Mouse (Mus musculus) gastrocnemius, postnatal 25 days (tissue): Measurements from ENCODE around the gene Asap2. TPM values are rescaled to one million over a fixed set of nuclear protein-coding genes. Genes with fewer than 3 reads are reported as not detected.
"Not testable (repeated sequence)": the region's sequence is repeated elsewhere in the genome, so short reads cannot be mapped to it uniquely, and the experiment has no call there.

Experiments
- DNase-seq: peaks from one replicate; pipeline ENCODE4 v3.0.0; 2022
- long read RNA-seq, 2 experiments: library from polyadenylated mRNA; stranded (forward); transcript quantifications; one replicate each; pipeline ENCODE4 v2.0.0; 2021
- total RNA-seq, 2 experiments: library from RNA; stranded (reverse); gene quantifications; 1 replicate in 1 of 2; 2 replicates in 1 of 2; pipeline ENCODE4 v1.2.3; 2021

Gene Asap2
- 1 to 10 TPM; 4.2 to 4.8 TPM for total RNA-seq
- long read RNA-seq, experiment 1, partial matches to known transcripts: 0 of 1 reads
- long read RNA-seq, experiment 1, other reads (novel, unspliced or antisense): 1 of 1 reads
- long read RNA-seq, experiment 2, partial matches to known transcripts: 0 of 1 reads
- long read RNA-seq, experiment 2, other reads (novel, unspliced or antisense): 0 of 1 reads

DNA sequence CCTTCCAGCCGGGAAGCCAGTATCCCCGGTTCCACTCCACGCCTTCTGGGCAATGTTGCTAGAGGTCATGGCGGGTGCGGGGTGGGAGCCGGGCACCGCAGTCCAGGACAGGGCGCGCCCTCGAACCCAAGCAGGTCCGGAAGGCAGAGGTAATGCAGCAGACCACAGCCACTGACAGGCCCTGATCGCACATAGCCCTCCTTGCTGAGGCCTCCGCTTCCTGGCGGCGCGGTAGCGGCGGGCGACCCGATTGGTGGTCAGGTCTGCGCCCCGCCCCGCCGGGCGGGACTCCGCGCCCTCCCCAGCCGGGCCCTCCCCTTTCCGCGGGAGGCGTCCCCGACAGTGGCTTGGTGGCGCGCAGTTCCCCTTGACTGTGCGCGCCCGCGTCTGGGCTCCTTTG lies at the start of gene Asap2:
Asap2 (plus strand) TSS at position 328 of the 400 bp plus-strand sequence.
- peak; percentile 42 for DNase-seq

DNA sequence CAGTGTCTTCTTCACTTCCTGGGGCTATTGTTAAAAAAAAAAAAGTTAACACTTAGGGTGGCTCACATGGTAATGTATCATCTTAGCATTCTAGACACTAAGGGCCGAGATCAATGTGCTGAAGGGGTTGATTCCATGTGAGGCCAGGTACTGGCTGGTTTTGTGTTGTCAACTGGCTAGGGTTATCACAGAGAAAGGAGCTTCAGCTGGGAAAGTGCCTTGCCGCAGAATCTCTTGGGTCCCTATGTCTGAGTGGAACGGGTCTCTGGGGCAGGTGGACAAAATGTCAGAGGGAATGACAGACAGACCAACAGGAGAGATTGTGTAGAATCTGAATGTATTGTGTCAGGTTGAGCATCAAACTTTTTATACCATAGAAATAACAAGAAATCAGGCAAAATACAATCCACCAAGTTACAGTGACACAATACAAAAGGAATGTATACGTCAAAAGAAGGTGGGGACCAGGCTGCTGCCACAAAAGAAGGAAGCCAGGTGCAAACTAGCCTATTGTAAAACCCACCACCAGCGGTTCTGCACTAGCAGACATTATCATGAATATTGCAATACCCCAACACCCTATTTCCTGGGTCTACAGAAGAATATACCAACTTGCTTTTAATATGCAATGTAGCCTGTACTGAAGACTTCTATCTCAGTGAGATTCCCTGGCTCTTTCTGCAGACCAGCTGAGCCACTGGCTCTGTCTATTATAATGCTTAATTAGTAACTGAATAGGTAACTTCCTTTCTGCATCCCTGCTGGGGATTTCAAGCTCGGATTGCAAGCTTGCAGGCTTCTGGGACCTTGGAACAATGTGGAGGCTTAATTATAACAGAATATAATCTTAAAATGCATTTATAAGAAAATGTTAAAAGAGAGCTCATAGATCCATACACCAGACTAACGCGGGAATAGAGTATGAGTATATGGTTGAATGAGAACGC lies 42.9 kb upstream of the Asap2 start:
- not testable (repeated sequence) for DNase-seq

DNA sequence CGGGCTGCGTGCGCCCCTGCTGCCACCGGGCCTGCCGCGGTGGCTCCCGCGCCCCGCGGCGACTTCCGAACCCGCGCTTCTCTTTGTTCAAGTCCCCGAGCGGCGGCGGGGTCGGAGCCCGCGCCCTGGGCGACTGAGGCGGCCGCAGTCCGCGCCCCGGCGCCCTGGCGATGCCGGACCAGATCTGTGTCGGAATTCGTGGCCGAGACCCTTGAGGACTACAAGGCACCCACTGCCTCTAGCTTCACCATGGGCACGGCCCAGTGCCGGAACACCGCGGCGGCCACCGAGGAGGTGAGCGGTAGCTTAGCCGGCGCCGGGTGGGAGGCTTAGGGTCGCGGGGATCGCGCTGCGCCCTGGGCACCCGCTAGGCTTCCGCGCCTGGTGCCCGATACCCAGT lies 320 bp downstream of the Asap2 start:
- DNase-seq: peak; percentile 4

DNA sequence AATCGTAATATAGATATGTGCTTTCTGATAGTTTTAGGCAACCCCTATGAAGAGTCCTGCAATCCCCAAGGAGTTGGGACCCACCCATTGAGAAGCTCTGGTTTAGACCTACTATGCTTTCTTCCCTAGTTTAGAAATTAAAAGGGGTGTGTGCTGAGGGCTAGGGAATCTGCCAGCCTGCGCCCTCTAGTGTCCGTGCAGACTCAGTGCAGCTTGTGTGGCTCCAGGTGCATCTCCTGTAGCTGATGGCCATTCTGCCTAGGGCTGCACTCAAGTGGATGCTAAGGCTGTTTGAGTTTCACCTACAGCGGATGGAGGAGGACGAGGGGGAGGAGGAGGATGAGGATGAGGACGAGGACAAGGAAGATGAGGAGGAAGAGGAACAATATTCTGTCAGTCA lies 40.6 kb downstream of the Asap2 start:
- DNase-seq: not testable (repeated sequence)

DNA sequence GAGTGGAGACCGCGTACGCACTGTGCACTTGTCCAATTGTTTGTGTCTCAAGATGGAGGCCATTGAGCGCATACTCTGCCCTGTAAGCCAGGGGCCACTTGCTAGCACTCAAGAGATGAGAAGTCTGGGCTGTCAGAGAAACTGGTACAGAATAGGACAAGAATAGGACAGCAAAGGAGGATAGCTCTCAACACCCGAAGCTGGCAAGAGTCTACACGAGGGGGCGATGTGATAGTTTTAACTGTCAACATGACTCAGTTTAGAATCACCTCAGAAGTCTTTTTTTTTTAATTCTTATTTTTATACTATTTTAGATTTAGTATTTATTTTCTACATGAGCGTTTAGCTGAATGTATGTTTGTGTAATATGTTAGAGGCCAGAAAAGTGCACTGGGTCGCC lies 56.5 kb downstream of the Asap2 start:
- not testable (repeated sequence) for DNase-seq

DNA sequence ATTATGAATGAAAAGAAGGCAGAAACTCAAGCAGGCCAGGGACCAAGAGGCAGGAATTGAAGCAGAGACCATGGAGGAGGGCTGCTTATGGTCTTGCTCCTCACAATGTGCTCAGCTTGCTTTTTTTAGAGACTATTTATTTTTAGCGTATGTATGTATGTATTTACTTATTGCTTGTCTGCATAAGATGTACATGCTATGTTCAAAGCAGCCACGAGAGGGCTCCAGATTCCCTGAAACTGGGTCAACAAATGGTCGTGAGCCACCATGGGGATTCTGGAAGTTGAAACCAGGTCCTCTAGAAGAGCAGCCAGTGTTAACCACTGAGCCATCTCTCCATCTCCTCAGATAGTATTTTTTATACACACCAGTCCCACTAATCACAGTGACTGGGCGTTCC lies 85.5 kb downstream of the Asap2 start:
- DNase-seq: peak; percentile 23

DNA sequence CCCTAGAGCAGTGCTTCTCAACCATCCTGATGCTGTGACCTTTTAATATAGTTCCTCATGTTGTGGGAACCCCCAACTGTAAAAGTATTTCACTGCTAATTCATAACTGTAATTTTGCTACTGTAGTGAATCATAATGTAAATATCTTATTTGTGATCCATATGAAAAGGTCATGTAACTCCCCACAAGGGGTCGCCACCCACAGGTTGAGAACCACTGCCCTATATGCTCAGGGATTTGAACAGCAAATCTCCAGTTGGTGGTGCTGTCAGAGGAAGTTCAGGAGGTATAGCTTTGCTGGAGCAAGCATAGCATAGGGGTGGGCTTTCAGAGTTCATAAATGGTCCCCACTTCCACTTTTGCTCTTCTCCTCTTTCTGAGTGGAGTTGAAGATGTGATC lies 99.9 kb downstream of the Asap2 start:
- not testable (repeated sequence) for DNase-seq

DNA sequence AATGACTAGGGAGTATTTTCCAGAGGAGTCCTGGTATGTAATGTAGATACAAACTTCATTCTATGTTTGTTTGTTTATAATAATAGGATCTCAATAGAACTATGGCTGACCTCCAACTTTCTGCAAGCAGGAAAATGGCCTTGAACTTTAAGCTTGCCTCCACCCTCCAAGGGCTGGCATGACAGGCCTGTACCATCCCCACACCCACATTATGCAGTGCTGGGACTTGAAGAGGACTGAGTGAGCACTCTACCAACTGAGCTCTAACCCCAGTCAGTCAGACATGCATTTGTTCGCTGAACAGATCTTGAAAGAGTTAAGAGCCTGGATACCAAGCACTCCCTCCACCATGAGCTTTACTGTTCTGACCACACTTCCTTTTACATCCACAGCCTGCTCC lies 102.2 kb downstream of the Asap2 start:
- not testable (repeated sequence) for DNase-seq

DNA sequence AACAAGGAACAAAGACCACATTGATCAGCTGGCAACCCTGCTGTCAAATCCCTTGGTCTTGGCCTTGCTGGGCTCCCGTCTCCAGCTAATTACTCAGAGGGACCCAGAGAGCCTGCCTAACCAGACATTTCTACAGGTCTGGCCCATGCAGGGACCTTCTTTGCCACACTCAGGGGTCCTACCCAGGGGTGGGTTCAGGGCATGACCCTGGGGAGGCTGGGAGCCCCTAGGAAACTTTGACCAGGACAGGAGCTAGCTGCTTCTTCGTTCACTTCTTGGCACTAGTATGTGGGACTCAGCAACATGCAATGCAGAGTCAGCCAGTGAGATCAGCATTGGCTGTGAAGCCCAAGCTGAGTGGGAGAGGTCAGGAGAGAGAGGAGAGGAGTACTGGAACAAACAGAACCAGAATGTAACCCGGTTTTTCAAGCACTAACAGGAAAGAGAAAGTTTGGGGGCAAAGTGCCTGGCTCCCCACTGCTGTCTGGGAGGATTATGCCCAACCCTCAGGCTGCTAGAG lies 107.6 kb downstream of the Asap2 start:
- DNase-seq: peak; percentile 31

DNA sequence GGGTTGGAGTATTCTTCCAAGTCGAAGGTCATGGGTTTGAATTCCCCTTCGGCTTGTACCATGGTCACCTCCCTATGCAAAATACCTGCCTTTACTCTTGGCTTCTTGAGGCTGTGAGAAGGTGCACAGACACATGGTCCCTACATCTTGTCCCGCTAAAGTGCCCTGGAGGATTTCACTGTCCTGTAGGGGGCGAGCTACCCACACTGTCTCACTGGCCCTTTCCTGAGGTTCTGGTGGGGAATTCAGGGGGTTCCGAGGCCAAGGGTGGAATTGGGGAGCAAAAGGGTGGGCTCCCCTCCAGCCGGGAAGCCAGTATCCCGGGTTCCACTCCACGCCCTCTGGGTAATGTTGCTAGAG lies 120.8 kb downstream of the Asap2 start:
- DNase-seq: not testable (repeated sequence)

DNA sequence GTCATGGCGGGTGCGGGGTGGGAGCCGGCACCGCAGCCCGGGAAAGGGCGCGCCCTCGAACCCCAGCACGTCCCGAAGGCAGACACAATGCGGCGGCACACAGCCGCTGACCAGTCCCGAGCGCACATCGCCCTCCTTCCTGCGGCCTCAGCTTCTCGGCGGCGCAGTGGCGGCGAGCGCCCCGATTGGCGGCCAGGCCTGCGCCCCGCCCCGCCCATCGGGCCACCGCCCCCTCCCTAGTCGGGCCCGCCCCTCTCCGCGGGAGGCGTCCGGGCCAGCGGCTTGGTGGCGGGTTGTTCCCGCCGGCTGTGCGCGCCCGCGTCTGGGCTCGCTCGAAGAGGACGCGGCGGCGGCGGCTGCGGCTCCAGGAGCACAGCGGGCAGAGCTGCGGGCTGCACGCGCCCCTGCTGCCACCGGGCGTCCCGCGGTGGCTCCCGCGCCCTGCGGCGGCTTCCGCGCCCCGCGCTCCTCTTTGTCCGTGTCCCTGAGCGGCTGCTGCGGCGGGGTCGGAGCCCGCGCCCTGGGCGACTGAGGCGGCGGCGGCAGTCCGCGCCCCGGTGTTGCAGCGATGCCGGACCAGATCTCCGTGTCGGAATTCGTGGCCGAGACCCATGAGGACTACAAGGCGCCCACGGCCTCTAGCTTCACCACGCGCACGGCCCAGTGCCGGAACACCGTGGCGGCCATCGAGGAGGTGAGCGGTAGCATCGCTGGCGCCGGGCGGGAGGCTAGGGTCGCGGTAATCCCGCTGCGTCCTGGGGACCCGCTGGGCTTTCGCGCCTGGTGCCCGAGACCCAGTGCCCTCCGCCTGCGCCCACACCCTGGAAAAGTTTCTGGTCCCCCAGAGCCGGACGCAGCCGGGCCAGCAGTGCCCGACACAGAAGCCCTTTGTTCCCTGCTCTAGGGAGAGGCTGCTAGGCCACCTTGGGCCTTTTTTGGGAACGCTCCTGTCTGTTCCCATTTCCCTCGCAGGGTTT lies 121.5 kb downstream of the Asap2 start:
- peak; percentile 90 for DNase-seq

DNA sequence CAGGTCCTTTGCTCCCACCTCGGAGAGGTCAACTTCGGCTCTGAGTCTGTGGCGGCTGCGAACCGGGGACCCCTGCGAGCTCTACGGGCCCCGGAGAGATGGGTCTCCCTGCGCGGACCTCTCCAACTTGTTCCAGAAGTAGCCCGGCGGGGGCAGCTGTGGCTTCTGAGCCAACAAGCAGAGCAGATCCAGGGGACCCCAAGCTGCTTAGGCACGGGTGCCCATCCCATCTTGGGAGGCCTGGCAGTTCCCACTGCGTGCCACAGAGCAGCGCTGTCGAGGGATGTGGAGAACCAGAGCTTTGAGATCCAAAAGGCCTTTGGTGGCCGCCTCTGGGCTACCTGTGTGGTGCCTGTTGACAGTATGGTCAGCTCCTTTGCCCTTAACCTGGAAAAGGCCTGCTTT lies 122.2 kb downstream of the Asap2 start:
- peak; percentile 35 for DNase-seq

DNA sequence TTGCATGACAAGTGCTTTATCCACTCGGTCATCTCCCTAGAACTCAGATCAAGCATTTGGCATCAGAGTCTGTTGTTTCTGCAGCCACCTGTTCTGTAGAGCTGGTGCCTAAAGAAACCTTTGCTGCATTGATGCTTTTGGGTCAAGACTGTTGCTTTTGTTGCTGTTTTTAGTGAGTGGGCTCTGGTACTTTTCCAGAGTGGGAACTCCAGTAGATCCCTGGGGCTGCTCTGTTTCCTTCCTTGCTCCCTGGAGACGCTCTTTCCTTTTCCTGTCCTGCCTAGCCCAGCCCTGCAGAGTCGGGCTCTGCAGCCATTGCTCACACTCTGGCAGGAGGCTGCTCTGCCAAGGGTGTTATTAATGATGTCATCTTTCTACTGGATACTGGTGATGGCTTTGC lies 129.2 kb downstream of the Asap2 start:
- peak; percentile 40 for DNase-seq

DNA sequence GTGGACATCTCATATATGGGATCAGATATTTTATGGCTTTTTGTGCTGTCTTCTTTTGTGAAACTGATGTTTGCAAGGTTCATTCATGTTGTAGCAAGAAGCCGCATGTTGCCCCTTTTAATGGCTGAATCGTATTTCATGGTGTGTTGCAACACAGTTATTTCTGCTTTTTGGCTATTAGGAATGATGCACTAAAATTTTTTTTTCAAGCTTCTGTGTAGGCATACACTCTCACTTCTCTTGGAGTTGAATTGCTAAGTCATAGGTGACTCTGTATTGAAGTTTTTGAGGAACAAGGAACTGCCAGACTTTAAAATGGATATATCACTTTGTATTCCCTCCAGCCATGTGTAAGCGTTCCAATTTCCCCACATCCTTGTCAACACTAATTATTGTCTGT lies 132.6 kb downstream of the Asap2 start:
- DNase-seq: no peak

DNA sequence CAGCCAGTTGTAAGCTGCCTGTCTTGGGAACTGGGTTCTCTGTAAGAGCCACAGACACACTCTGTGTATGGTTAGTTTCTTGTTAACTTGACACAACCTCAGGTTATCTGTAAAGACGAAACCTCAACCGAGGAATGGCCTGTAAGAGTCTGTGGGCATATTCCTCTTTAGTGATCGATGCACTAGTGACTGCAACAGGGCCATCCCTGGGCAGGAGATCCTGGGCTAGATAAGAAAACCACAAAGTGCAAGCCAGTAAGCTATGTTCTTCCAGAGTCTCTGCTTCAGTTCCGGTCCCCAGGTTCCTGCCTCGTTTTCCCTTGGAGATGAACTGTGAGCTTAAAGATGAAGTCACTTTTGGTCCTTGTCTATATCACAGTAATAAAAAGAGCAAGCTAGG lies 133.4 kb downstream of the Asap2 start:
- no peak for DNase-seq

DNA sequence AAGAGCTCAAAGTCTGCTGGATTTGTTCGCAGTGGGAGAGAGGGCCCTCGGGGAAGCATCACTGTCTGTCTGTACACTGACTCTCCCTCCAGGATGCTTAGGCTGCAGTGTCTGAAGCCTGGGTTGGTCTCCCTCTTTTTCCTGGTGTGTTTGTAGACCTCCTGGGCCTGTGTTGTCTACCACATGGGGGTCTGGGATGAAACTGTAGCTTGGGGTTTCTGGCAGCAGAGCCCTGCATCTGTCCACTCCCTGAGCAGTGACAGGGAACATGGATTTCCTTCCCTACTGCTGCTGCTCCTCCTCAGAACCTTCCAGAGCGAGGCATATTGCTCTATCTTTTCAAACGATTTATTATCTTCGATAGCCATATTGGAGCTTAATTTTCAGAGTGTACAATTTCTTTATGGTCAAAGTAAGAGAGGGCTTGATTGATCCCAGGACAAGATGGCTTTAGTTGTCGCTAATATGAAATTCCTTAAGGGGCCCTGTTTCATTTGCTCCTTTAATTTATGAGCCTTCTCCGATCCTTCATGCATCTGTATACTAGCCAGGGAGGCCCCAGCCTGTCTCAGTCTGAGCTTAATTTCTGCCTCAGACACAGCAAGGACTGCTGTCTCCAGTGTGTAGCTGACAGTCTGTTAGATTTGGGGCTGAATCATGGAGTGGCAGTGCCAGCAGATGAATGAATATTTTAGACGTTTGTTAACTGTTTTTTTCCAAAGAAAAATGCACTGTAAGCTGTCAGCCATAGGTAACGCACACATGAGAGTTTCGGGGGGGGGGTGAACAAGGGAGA lies 135.6 kb downstream of the Asap2 start:
- DNase-seq: no peak

DNA sequence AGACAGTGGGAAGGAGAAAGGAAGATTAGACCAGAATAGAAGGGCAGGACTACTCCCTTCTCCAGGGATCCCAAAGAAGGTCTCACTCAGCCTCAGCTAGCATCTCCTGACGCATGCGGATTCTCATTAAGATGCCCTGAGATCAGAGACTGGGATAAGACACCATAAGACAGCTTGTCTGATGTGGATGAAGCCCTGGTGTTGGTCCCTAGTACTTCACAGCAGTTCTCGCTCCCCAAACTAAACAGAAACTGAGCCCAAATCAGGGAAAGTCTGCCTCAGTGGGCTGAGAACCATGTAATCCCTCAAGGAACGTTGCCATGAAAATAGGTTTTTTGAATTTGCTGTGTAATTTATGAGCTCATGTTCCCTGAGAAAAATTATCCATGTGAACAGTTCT lies 136.3 kb downstream of the Asap2 start:
- DNase-seq: no peak

DNA sequence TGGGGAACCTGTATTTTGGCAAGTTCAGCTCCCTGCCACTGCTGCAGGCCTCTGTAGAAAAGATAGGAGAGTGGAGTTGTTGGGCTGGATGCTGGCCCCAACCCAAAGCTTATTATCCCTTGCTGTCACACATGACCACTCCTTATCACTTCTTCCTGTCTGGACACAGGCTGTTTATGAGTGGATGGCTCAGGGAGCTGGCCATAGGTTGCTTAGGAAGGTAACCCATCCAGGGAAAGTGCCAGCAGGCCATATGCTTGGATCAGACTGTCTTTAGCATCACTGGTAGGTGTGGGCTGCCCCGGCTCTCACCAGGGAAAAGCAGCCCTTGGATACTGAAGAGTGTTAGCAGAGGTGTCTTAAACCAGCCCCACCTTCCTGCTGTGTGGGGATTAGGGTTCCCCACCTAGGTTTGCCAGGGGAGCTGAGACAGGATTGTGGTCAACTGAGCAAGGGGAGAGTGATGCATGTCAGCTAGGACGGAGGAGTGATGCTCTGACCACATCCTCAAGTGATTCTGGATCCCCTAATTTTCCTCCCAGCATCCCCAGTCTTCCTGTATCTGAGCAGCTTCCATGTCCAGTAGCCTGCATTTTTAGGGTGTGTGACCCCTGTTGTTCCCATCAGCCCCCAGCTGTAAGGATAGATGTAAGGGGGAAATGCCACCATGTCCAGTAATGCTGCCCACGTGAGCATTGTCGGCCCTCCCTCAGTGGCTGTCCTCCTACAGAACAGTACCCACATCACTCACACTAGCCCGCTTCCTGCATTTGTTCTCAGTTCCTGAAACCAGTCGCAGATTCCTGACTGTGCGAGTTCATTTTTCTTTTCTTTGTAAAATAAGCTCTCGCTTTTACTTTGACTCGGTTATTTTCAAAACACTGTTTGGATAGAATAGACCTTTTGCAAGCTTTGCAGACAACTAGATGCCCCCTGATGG lies 138.9 kb downstream of the Asap2 start:
- no peak for DNase-seq

DNA sequence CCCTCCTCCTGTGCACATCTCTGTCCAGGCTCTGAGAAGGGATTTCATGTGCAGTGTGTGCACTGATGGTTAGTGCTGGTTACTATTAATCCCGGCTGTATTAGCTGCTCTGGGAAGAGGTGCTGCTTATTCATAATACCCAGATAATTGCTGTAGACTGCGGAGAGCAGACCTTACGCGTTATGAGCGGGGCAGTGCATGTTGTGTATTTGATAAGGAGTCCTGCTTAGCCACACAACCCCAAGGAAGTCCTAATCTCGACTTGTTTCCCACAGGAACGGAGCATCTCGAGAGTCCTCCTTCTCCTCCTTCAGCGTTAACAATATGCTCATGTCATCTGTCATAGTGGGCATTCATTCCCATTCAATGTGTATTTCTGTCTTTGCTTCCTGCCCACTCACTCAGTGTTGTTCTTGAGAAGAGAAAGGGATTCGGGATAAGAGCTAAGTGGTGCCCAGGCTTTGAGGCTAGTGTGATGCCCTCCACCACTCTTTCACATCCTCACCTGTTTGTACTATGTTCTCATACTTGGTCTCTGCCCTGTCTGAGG lies 140.1 kb downstream of the Asap2 start:
- DNase-seq: no peak

DNA sequence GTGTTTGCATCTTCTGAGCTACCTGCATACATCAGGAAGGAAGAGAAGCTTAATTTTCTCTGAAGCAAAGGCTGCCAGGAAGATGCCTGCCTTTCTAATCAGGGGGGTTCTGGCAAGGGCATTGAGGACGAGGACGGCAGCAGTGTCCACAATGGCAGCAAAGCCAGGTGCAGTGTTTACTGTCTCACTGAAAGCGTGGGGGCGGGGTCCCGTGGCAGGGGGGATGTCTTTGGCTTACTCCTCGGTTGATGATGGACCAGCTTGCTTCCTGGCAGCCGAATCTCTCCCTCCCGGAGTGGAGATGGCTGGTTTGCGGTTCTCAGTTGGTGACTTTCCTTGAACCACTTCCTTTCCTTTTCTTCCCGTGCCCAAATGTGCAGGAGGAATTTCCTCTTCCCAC lies 142.3 kb downstream of the Asap2 start:
- DNase-seq: no peak
